Comparison of ENCODE assay signal across 29 mouse cellular contexts in genomic region chr1:69853436-69853835, GRCm38 (mm10). TPM values are rescaled to one million over a fixed set of nuclear protein-coding genes. Genes with fewer than 3 reads are reported as not detected.
A peak's percentile ranks its signal among the peaks of the same experiment; 100 is the strongest.
DNase-seq lines count a peak whose midpoint lies in the region; ATAC-seq and TF ChIP-seq lines count a peak whose summit lies in the region.
"Had no signal": no experiment of that assay in that cellular context is flagged by ENCODE, and none has a peak within 500 bp of the region (broad histone marks: within the 10 kb centered on the region; RNA-seq: fewer than 3 reads in every experiment).

No protein-coding gene starts in this region.

- H3K79me2 ChIP-seq in liver, adult 2 months (ENCODE audit: control insufficient read depth, insufficient read depth, low read length) = no peaks in the 10 kb centered on the region

- no peak for ATAC-seq in hindbrain, postnatal 0 days
- no peak for ATAC-seq in liver, postnatal 0 days
- peak; percentile 44; the same call in 1 of the 2 replicates for ATAC-seq in neural tube, embryonic 14.5 days (ENCODE audit: low read depth)
- no peak for ATAC-seq in neural tube, embryonic 15.5 days (ENCODE audit: low FRiP score)
- ATAC-seq in forebrain, embryonic 15.5 days (replicated peaks) = no peak
- ATAC-seq: CD4-positive, CD25-positive, alpha-beta regulatory T cell, adult 4 months; forebrain, embryonic 13.5 days; inflammation-experienced regulatory T-cells, adult 6 months; liver, embryonic 12.5 days had no signal

- H3K4me3 ChIP-seq in hindbrain, postnatal 0 days (ENCODE audit: low read length) = no peak overlapping the region
- no peak overlapping the region for H3K4me3 ChIP-seq in hindbrain, embryonic 10.5 days
- no peak overlapping the region for H3K4me3 ChIP-seq in liver, adult 2 months (ENCODE audit: insufficient read depth, low read depth, low read length)
- H3K4me3 ChIP-seq in liver, postnatal 0 days (ENCODE audit: low read depth, low read length) = no peak overlapping the region
- H3K4me3 ChIP-seq in neural tube, embryonic 14.5 days (ENCODE audit: low read depth, low read length) = no peak overlapping the region
- no peak overlapping the region for H3K4me3 ChIP-seq in neural tube, embryonic 15.5 days (replicated peaks)
- H3K4me3 ChIP-seq in forebrain, embryonic 15.5 days = no peak overlapping the region
- H3K4me3 ChIP-seq: forebrain, embryonic 13.5 days; heart, adult 2 months; heart, embryonic 12.5 days; kidney, embryonic 15.5 days; limb, embryonic 13.5 days; liver, embryonic 12.5 days; midbrain, embryonic 12.5 days had no signal

- no peaks in the 10 kb centered on the region for H3K36me3 ChIP-seq in hindbrain, postnatal 0 days (ENCODE audit: insufficient read depth, low read length)
- H3K36me3 ChIP-seq in hindbrain, embryonic 10.5 days = no peaks in the 10 kb centered on the region
- H3K36me3 ChIP-seq in liver, adult 2 months (ENCODE audit: control insufficient read depth, insufficient read depth, low read length) = no peaks in the 10 kb centered on the region
- H3K36me3 ChIP-seq in liver, postnatal 0 days (replicated peaks; ENCODE audit: insufficient read depth, low read length) = no peaks in the 10 kb centered on the region
- no peaks in the 10 kb centered on the region for H3K36me3 ChIP-seq in neural tube, embryonic 14.5 days (ENCODE audit: control insufficient read depth, insufficient read depth, low read length)
- H3K36me3 ChIP-seq in neural tube, embryonic 15.5 days = no peaks in the 10 kb centered on the region
- H3K36me3 ChIP-seq in forebrain, embryonic 15.5 days = no peaks in the 10 kb centered on the region
- H3K36me3 ChIP-seq: heart, embryonic 12.5 days; kidney, embryonic 15.5 days; limb, embryonic 13.5 days; liver, embryonic 12.5 days; midbrain, embryonic 12.5 days had no signal

- H3K9me3 ChIP-seq in hindbrain, postnatal 0 days (ENCODE audit: low read length) = no peaks in the 10 kb centered on the region
- no peaks in the 10 kb centered on the region for H3K9me3 ChIP-seq in hindbrain, embryonic 10.5 days
- H3K9me3 ChIP-seq in liver, postnatal 0 days (ENCODE audit: low read length) = no peaks in the 10 kb centered on the region
- no peaks in the 10 kb centered on the region for H3K9me3 ChIP-seq in neural tube, embryonic 14.5 days (ENCODE audit: control insufficient read depth, low read length)
- H3K9me3 ChIP-seq in neural tube, embryonic 15.5 days (replicated peaks) = no peaks in the 10 kb centered on the region
- H3K9me3 ChIP-seq in forebrain, embryonic 15.5 days = no peaks in the 10 kb centered on the region
- H3K9me3 ChIP-seq: forebrain, embryonic 13.5 days; heart, embryonic 12.5 days; kidney, embryonic 15.5 days; limb, embryonic 13.5 days; liver, embryonic 12.5 days; midbrain, embryonic 12.5 days had no signal

- H3K4me2 ChIP-seq in hindbrain, postnatal 0 days (ENCODE audit: low read depth, low read length) = no peak overlapping the region
- H3K4me2 ChIP-seq in liver, postnatal 0 days (ENCODE audit: low read depth, low read length) = no peak overlapping the region
- H3K4me2 ChIP-seq in neural tube, embryonic 14.5 days (ENCODE audit: low read depth, low read length) = no peak overlapping the region
- H3K4me2 ChIP-seq in neural tube, embryonic 15.5 days = no peak overlapping the region
- no peak overlapping the region for H3K4me2 ChIP-seq in forebrain, embryonic 15.5 days (replicated peaks)
- H3K4me2 ChIP-seq: forebrain, embryonic 13.5 days; heart, embryonic 12.5 days; hindbrain, embryonic 14.5 days; kidney, embryonic 15.5 days; limb, embryonic 13.5 days; liver, embryonic 12.5 days; midbrain, embryonic 12.5 days had no signal

- DNase-seq in hindbrain, postnatal 0 days (ENCODE audit: low spot score) = peak; percentile 10
- DNase-seq in hindbrain, embryonic 10.5 days (ENCODE audit: low spot score) = no peak
- DNase-seq in liver, adult 2 months (ENCODE audit: extremely low read depth, low read depth, low spot score) = peak; percentile 34
- no peak for DNase-seq in liver, postnatal 0 days
- DNase-seq: adrenal gland, postnatal 14 days; cerebellum, adult 18-20 months; heart, adult 2 months; heart, postnatal 4 days; kidney, adult 11 months; lung, adult 18-20 months; lung, postnatal 36 days; thymus, postnatal 4 days had no signal

- H3K4me1 ChIP-seq in hindbrain, postnatal 0 days (ENCODE audit: insufficient read depth, low read length) = no peaks in the 10 kb centered on the region
- no peaks in the 10 kb centered on the region for H3K4me1 ChIP-seq in hindbrain, embryonic 10.5 days (replicated peaks)
- no peaks in the 10 kb centered on the region for H3K4me1 ChIP-seq in liver, adult 2 months (ENCODE audit: control insufficient read depth, insufficient read depth, low read length)
- H3K4me1 ChIP-seq in liver, postnatal 0 days (ENCODE audit: insufficient read depth) = no peaks in the 10 kb centered on the region
- H3K4me1 ChIP-seq in neural tube, embryonic 14.5 days (ENCODE audit: control insufficient read depth, insufficient read depth, low read length) = no peaks in the 10 kb centered on the region
- no peaks in the 10 kb centered on the region for H3K4me1 ChIP-seq in neural tube, embryonic 15.5 days
- no peaks in the 10 kb centered on the region for H3K4me1 ChIP-seq in forebrain, embryonic 15.5 days
- H3K4me1 ChIP-seq: forebrain, embryonic 13.5 days; heart, embryonic 12.5 days; kidney, embryonic 15.5 days; limb, embryonic 13.5 days; liver, embryonic 12.5 days; midbrain, embryonic 12.5 days had no signal

- 55% methylated on average over 7 of the region's 7 CpGs for WGBS in hindbrain, postnatal 0 days
- WGBS in hindbrain, embryonic 10.5 days = 89% methylated on average over 7 of the region's 7 CpGs
- WGBS in liver, adult 2 months = 46% methylated on average over 7 of the region's 7 CpGs
- 71% methylated on average over 7 of the region's 7 CpGs for WGBS in liver, postnatal 0 days (ENCODE audit: insufficient replicate concordance)
- 68% methylated on average over 7 of the region's 7 CpGs for WGBS in neural tube, embryonic 14.5 days
- WGBS in neural tube, embryonic 15.5 days = 68% methylated on average over 7 of the region's 7 CpGs
- 74% methylated on average over 7 of the region's 7 CpGs for WGBS in forebrain, embryonic 15.5 days

- no peak for TF ChIP-seq EP300 in liver, postnatal 0 days (IDR thresholded peaks at IDR 0.05; ENCODE audit: low read depth)

- no peak for TF ChIP-seq POLR2A in liver, adult 2 months (IDR thresholded peaks at IDR 0.05; ENCODE audit: extremely low read depth, insufficient read depth, low read length)

- no peaks in the 10 kb centered on the region for H3K27me3 ChIP-seq in hindbrain, postnatal 0 days (ENCODE audit: insufficient read depth, low read length)
- H3K27me3 ChIP-seq in hindbrain, embryonic 10.5 days (ENCODE audit: insufficient read depth, poor library complexity, severe bottlenecking) = no peaks in the 10 kb centered on the region
- H3K27me3 ChIP-seq in liver, adult 2 months (ENCODE audit: control insufficient read depth, insufficient read depth, low read length) = no peaks in the 10 kb centered on the region
- no peaks in the 10 kb centered on the region for H3K27me3 ChIP-seq in liver, postnatal 0 days (ENCODE audit: insufficient read depth, low read length)
- no peaks in the 10 kb centered on the region for H3K27me3 ChIP-seq in neural tube, embryonic 14.5 days (ENCODE audit: control insufficient read depth, insufficient read depth, low read length)
- no peaks in the 10 kb centered on the region for H3K27me3 ChIP-seq in neural tube, embryonic 15.5 days (replicated peaks)
- no peaks in the 10 kb centered on the region for H3K27me3 ChIP-seq in forebrain, embryonic 15.5 days
- H3K27me3 ChIP-seq: forebrain, embryonic 13.5 days; heart, embryonic 12.5 days; kidney, embryonic 15.5 days; limb, embryonic 13.5 days; liver, embryonic 12.5 days; midbrain, embryonic 12.5 days had no signal

- H3K9ac ChIP-seq in hindbrain, postnatal 0 days (replicated peaks; ENCODE audit: low read length) = no peak overlapping the region
- H3K9ac ChIP-seq in liver, adult 2 months (ENCODE audit: low read depth, low read length) = no peak overlapping the region
- H3K9ac ChIP-seq in liver, postnatal 0 days (replicated peaks) = no peak overlapping the region
- no peak overlapping the region for H3K9ac ChIP-seq in neural tube, embryonic 14.5 days (replicated peaks; ENCODE audit: low read depth, low read length)
- no peak overlapping the region for H3K9ac ChIP-seq in neural tube, embryonic 15.5 days (replicated peaks)
- no peak overlapping the region for H3K9ac ChIP-seq in forebrain, embryonic 15.5 days (replicated peaks)
- H3K9ac ChIP-seq: forebrain, embryonic 13.5 days; heart, embryonic 12.5 days; hindbrain, embryonic 14.5 days; kidney, embryonic 15.5 days; limb, embryonic 13.5 days; liver, embryonic 12.5 days; midbrain, embryonic 12.5 days had no signal

- no peak overlapping the region for H3K27ac ChIP-seq in hindbrain, postnatal 0 days
- no peak overlapping the region for H3K27ac ChIP-seq in hindbrain, embryonic 10.5 days
- H3K27ac ChIP-seq in liver, adult 2 months (replicated peaks; ENCODE audit: insufficient read depth, low read depth, low read length) = no peak overlapping the region
- no peak overlapping the region for H3K27ac ChIP-seq in liver, postnatal 0 days (ENCODE audit: low read depth)
- no peak overlapping the region for H3K27ac ChIP-seq in neural tube, embryonic 14.5 days (ENCODE audit: low read depth, low read length)
- no peak overlapping the region for H3K27ac ChIP-seq in neural tube, embryonic 15.5 days (replicated peaks)
- H3K27ac ChIP-seq in forebrain, embryonic 15.5 days (replicated peaks) = no peak overlapping the region
- H3K27ac ChIP-seq: forebrain, embryonic 13.5 days; heart, adult 2 months; hindbrain, embryonic 14.5 days; kidney, embryonic 15.5 days; limb, embryonic 13.5 days; liver, embryonic 12.5 days; midbrain, embryonic 12.5 days had no signal

- no peak for TF ChIP-seq CTCF in hindbrain, postnatal 0 days (IDR thresholded peaks at IDR 0.05; ENCODE audit: low read depth)
- TF ChIP-seq CTCF in liver, adult 2 months (IDR thresholded peaks at IDR 0.05; ENCODE audit: low read depth, low read length) = no peak
- no peak for TF ChIP-seq CTCF in liver, postnatal 0 days (IDR thresholded peaks at IDR 0.05; ENCODE audit: low read depth)

RNA-seq across cellular contexts. Expression of gene Spag16, which starts 26.7 kb away (rescaled TPM):
- total RNA-seq in hindbrain, postnatal 0 days (2014; rRNA removed) = 1.3 and 1.4 TPM in 2 replicates
- polyA plus RNA-seq in hindbrain, postnatal 0 days (2015; fragmentation: Nextera tagmentation; extraction: Ambion mirVana) = 2.8 and 3.1 TPM in 2 replicates
- polyA plus RNA-seq in hindbrain, embryonic 10.5 days (2016; fragmentation: Nextera tagmentation; extraction: Ambion mirVana) = 2.8 and 3.1 TPM in 2 replicates
- total RNA-seq in liver, adult 2 months (2014; rRNA removed) = not detected in 2 replicates
- not detected in 2 replicates for polyA plus RNA-seq in liver, adult 2 months (2012; rRNA removed)
- not detected in 2 replicates for polyA plus RNA-seq in liver, postnatal 0 days (2015; fragmentation: Nextera tagmentation; extraction: Ambion mirVana)
- polyA plus RNA-seq in neural tube, embryonic 14.5 days (2014; fragmentation: Nextera tagmentation; extraction: Ambion mirVana) = 1.4 and 1.7 TPM in 2 replicates
- polyA plus RNA-seq in neural tube, embryonic 15.5 days (2015; fragmentation: Nextera tagmentation; extraction: Ambion mirVana) = 0.95 and 1.5 TPM in 2 replicates
- 1.2 and 1.6 TPM in 2 replicates for polyA plus RNA-seq in forebrain, embryonic 15.5 days (2015; fragmentation: Nextera tagmentation; extraction: Ambion mirVana)
- total RNA-seq: adrenal gland, postnatal 14 days; gastrocnemius, adult 8-10 months; gastrocnemius, postnatal 4 days; heart, adult 2 months; megakaryocyte, adult 5-6 weeks had no signal
- polyA plus RNA-seq: large intestine, adult 2 months; small intestine, adult 2 months had no signal

Comparison
In these comparisons a context has a peak if more than half of its experiments do, and no peak if none do; other contexts are left out.
1. DNase-seq: peak in hindbrain, postnatal 0 days (single experiment) and liver, adult 2 months (single experiment); none in hindbrain, embryonic 10.5 days (single experiment) and liver, postnatal 0 days (single experiment).